Mouse (Mus musculus): ENCODE data around the gene Idnk.
"Not testable (repeated sequence)": the region's sequence is repeated elsewhere in the genome, so short reads cannot be mapped to it uniquely, and the experiment has no call there.

The Idnk gene

GRCm38 (mm10) chr13:58146603-58147002 is 10.8 kb upstream of the Idnk start:
- in situ Hi-C loops (cut with MboI, MseI), result not testable (repeated sequence)

GRCm38 (mm10) chr13:58147760-58148159 is 9.7 kb upstream of the Idnk start:
- in situ Hi-C loops (cut with MboI, MseI), result no loop called here

GRCm38 (mm10) chr13:58148256-58148831 is 9.1 kb upstream of the Idnk start:
- in situ Hi-C loops (cut with MboI, MseI), result no loop called here

- in situ Hi-C loops (cut with MboI, MseI), result no loop called here
Observed at GRCm38 (mm10) chr13:58149033-58149558, 8.4 kb upstream of the Idnk start.

- in situ Hi-C loops (cut with MboI, MseI), result loop anchor here (10.0 to 25.0 kb wide), 3 partner anchors 235 to 395 kb away; partner anchors contain the start of gene 2210016F16Rik (in 2 of the 2)
Observed at GRCm38 (mm10) chr13:58149629-58150028, 7.8 kb upstream of the Idnk start.

DNA sequence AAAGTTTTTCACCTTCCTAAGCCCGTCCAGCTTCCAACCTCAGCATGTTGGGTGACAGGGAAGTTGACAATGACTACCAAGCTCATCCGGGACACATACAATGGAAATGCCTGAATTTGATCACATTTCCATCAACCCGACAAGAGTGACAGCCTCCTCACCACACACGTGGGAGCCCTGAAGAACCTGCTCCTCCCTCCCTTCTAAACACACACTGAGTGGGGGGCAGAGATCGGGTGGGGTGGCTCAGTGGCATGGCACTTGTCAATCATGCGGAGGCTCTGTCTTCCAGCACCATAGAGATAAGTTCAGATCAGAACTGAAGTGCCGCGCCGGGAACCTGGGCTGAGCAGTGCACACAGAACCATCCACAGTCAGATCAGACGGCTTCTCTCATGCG is 7.0 kb upstream of the Idnk start:
- in situ Hi-C loops (cut with MboI, MseI), result loop anchor here (10.0 to 25.0 kb wide), 3 partner anchors 234 to 394 kb away; partner anchors contain the start of gene 2210016F16Rik (in 2 of the 2)

DNA sequence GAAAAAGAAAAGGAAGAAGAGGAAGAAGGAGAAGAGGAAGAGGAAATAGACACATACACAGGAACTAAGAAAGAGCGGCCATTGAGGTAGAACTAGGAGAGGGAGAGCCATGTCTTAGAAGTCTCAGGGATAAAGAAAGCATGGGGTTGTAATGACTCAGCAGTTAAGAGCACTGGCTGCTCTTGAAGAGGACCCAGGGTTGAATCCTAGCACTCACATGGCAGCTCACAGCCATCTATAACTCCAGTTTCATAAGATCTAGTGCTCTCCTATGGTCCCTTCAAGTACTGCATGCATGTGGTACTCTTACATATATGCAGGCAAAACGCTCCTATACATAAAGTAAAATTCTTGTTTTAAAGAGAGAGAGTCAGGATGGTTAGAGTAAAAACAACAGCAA is 1.4 kb upstream of the Idnk start:
- in situ Hi-C loops (cut with MboI, MseI), result loop anchor here (10.0 to 25.0 kb wide), 3 partner anchors 229 to 389 kb away; partner anchors contain the start of gene 2210016F16Rik (in 2 of the 2)

DNA sequence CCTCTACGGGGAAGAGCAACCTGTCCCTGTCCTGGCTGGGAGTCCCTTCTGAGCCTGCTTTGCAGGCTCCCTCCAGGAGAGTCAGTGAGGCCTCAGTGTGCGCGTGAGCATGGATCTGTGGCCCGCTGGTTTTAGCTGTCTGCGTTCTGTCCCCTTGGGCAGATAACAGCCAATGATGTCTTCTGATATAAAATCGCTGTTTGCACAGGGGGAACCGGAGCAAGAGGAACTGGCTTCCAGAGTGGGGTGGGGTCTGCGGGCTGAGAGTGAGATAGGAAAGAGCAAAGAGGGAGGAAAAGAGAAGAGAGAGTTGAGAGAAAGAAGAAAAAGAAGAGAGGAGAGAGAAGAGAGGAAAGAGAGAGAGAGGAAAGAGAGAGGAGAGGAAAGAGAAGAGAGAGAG is 413 bp upstream of the Idnk start:
- in situ Hi-C loops (cut with MboI, MseI), result loop anchor here (10.0 to 25.0 kb wide), 3 partner anchors 228 to 388 kb away; partner anchors contain the start of gene 2210016F16Rik (in 2 of the 2)

DNA sequence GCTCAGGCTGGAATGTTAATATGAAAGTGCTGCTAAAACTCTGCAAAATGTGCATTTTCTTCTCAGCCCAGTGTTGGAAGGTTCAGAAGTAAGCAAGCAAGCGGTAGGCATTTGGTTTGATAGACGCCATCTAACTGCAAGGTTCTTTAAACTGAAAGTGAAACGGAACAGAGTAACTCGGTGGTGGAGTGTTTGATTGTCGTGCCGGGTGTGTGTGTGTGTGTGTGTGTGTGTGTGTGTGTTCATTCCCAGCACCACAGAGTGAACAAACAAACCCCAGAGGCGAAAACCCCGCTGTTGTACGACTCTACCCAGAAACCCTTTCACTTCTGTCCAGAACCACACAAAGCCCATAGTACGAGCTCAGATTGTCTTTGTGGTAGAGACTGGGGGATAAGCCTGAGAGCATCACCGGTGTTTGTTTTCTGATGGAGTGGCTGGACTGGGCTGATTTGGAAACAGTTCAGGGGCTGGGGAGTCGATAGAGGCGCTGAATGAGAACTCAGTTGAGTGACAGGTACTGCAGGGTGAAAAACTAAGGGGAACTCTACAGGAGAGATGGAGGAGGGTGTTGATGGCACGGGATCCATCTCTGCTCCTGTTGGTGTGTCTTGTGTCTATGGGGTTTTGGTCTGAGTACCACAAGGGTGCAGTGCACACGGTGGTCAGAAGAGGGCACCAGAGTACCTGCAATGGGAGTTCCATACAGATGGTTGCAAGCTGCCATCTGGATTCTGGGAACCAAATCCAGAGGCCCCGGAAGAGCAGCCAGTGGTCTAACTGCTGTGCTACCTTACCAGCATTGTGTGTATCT is 857 bp downstream of the Idnk start:
- in situ Hi-C loops (cut with MboI, MseI), result loop anchor here (10.0 to 25.0 kb wide), 3 partner anchors 226 to 386 kb away; partner anchors contain the start of gene 2210016F16Rik (in 2 of the 2)

DNA sequence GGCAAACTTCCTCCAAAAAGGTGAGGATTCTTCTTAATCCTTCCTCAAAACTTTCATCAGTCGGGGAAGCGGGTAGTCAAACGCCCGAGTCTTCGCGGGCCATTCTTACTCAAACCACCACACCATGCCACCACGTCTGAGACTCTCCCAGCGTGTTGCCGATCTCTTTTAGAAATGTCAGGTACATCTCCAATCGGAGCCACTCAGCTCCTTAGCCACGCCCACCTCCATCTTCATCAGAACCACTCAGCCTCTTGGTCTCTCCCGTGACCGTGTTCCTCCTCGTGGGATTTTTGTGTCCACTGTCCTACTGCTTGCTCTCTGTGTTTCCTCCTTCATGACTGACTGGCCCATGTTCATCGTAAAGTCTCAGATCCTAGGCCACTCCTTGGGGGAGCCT is 3.3 kb downstream of the Idnk start:
- in situ Hi-C loops (cut with MboI, MseI), result loop anchor here (10.0 to 25.0 kb wide), 2 partner anchors 227 to 384 kb away; partner anchors contain the start of gene 2210016F16Rik (in 1 of the 2)

- in situ Hi-C loops (cut with MboI, MseI), result loop anchor here (10.0 to 25.0 kb wide), 2 partner anchors 224 to 381 kb away; partner anchors contain the start of gene 2210016F16Rik (in 1 of the 2)
Observed at GRCm38 (mm10) chr13:58163343-58163742, 5.9 kb downstream of the Idnk start.

DNA sequence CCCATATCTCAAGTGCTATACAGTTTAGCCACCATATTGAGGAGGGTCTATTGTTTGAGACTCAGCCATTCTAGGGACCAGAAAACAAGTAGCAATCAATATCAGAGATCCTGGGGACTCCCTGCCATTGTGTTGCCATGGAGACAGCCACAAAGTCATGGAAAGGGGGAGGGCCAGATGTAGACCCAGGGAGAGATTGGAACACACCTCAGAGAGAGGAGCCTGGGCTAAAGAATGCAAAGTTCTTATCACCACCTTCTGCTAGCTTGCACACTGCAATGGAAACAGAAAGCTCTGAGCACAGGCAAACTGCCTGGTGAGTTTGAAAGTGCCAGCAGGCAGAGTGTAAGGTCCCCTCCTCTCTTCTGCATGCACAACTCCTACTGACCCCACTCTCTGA is 10.7 kb downstream of the Idnk start:
- in situ Hi-C loops (cut with MboI, MseI), result loop anchor here (10.0 to 25.0 kb wide), 2 partner anchors 219 to 377 kb away; partner anchors contain the start of gene 2210016F16Rik (in 1 of the 2)

DNA sequence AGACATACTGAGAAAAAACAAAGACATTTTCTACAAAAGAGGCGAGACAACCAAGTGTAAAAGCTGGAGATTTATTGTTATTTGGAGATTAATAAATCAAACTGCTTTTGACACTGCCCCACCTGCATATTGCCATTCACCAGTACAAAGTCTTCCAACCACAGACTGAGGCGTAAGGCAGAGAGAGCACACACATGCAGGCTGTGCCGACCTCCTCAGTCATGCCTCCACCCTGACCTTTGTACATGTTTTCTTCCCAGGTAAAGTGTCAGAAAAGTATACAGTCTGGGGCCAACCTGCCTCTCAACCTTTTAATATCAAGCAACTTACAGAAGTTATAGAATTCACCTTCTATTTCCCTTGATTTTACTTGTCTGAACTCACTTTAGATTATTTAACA is 18.7 kb downstream of the Idnk start:
- in situ Hi-C loops (cut with MboI, MseI), result no loop called here

DNA sequence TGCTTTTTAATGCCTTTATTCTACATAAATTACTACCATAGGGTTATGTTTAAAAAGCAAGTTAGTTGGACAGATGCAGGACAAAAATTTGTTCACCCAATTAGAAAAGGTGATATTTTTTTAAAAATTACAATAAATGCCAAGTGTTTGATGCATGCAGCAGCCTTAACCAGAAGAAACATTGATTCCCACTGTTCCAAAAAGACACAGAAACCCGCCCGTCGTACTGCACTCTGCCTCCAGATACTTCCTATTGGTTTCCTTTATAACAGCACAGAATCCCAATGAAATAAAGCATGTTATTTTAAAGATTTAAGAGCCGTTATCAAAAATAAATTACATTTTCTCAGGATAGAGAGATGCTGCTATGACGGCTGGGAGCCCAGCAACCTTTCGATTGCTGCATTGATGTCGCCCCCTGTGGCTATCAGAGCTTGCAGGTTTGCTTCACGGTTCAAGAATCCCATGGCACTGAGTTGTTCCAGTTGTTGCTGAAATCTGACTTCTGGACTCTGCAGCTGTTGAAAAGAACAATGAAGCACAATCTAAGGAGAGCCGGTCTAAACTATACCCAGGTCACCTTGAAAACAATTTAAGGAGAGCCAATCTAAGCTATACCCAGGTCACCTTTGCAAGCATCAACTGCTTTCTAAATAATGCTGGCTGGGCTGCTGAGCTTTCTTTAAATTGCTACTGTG is 20.2 kb downstream of the Idnk start:
- in situ Hi-C loops (cut with MboI, MseI), result no loop called here

GRCm38 (mm10) chr13:58181607-58182551 is 24.4 kb downstream of the Idnk start:
- in situ Hi-C loops (cut with MboI, MseI), result no loop called here

- in situ Hi-C loops (cut with MboI, MseI), result no loop called here
Observed at GRCm38 (mm10) chr13:58184111-58184510, 26.7 kb downstream of the Idnk start.

GRCm38 (mm10) chr13:58186281-58186680 is 28.8 kb downstream of the Idnk start:
- in situ Hi-C loops (cut with MboI, MseI), result loop anchor here (5.0 kb wide), 2 partner anchors 36 to 46 kb away; no protein-coding TSS in a partner anchor

GRCm38 (mm10) chr13:58187751-58188150 is 30.3 kb downstream of the Idnk start:
- in situ Hi-C loops (cut with MboI, MseI), result loop anchor here (5.0 kb wide), 2 partner anchors 35 to 45 kb away; no protein-coding TSS in a partner anchor

DNA sequence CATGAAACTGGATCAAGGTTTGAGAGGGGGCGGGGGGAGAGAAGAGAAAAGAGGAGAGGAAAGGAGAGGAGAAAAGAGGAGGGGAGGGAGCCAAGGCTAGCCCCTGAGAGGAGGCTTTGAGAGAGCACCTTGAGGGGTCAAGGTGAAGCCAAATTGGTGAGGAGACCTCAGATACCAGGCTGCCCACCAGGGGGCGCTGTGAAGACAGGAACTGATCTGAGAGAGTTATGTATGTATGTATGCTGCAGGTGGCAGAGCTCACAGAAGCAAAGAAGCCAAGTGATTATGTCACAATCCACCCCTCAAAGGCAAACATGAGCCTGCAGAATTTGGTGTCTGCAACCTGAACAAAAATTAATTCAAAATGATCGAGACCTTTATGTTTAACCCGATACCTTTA is 31.0 kb downstream of the Idnk start:
- in situ Hi-C loops (cut with MboI, MseI), result loop anchor here (5.0 kb wide), 2 partner anchors 34 to 44 kb away; no protein-coding TSS in a partner anchor

DNA sequence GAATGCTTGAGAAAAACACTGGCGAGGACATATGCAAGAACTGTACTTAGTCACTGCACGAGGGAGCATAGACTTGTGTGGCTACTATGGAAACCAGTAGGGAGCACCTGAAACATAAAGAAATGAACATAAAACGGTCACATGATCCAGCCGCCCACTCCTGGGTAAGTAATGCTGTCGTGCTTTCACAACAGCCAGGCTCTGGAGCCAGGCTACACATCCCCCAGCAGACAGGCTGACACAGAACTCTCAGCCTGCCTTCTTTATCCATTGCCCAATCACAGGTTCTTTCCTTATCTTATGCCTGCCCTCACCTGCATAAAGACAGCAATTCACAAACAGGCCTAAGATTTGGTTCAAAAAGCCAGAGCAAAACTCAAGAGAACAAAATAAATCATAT is 32.0 kb downstream of the Idnk start:
- in situ Hi-C loops (cut with MboI, MseI), result loop anchor here (5.0 kb wide), 2 partner anchors 33 to 43 kb away; no protein-coding TSS in a partner anchor

Data from T-helper 17 cell (primary cell).